Mouse (Mus musculus) frontal cortex, postnatal 25 days (tissue): ENCODE results near the gene Mcrip2.
A peak's percentile ranks its signal among the peaks of the same experiment; 100 is the strongest.

ENCODE experiments used
- DNase-seq, 2 experiments: peaks; one replicate each; pipeline ENCODE4 v3.0.0; 2022; ENCODE audit warnings: low spot score in 2 of 2

The Mcrip2 gene

DNA sequence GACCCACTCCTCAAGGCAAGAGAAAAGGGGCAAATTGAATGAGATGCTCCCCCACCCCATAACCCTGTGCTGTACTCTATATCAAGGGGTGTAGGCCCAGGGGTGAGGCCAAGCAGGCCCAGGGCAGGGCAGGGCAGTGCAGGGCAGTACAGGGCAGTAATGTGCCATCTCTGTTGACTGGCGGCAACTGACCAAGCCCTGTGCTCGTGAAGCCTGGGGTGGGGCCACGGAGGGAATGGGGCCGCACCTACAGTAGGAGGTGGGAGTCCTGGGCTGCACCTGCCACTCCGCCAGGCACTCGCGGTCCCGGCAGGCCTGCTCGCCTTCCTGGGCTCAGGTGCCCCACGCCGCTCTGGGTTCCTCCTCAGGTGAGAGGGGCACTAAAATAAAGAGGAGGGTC, 3.3 kb downstream of the Mcrip2 start:
- no peak for DNase-seq

- DNase-seq, result no peak
These were observed 4.3 kb downstream of the Mcrip2 start for GRCm38 (mm10) chr17:25864311-25864710.

GRCm38 (mm10) chr17:25863681-25864080, 4.9 kb downstream of the Mcrip2 start:
- no peak for DNase-seq

DNA sequence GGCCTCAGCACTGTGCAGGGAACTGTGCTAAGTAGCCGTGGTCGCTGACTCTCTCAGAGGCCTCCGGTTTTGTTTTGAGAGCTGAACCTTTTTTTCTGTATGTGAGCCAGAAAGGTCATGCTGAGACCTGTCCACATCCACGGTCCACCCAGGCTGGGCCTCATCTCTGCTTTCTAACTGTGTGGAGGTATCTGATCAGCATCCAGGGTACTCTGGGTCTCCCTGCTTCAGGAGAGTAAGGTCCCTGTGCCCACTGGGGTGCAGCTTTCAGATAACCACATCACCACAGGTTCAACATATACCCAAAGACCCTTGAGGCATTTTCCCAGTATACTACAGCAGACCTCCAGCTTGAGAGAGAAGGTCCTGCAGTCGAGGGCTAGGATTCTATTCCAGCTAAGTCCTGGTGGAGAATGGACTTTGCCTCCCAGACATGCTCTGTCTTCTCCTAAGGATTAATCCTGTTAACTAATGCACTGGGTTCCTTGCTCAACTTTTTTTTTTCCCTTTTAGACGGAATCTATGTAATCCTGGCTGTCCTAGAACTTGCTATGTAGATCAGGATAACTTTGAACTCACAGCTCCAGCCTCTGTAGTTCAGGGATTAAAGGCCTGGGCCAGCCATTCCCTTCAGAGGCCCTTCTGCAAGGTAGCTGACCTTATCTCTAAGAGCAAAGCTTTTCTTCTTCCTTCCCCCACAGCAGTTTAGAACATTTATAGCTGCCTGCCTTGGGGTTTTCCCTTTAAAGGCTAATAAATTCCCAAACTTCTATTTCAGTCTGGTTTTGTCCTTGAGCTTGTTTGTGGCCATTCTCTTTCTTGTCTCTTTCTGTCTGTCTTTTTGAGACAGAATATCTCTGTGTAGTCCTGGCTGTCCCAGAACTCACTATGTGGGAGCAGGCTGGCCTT, 6.6 kb downstream of the Mcrip2 start:
- no peak for DNase-seq

DNA sequence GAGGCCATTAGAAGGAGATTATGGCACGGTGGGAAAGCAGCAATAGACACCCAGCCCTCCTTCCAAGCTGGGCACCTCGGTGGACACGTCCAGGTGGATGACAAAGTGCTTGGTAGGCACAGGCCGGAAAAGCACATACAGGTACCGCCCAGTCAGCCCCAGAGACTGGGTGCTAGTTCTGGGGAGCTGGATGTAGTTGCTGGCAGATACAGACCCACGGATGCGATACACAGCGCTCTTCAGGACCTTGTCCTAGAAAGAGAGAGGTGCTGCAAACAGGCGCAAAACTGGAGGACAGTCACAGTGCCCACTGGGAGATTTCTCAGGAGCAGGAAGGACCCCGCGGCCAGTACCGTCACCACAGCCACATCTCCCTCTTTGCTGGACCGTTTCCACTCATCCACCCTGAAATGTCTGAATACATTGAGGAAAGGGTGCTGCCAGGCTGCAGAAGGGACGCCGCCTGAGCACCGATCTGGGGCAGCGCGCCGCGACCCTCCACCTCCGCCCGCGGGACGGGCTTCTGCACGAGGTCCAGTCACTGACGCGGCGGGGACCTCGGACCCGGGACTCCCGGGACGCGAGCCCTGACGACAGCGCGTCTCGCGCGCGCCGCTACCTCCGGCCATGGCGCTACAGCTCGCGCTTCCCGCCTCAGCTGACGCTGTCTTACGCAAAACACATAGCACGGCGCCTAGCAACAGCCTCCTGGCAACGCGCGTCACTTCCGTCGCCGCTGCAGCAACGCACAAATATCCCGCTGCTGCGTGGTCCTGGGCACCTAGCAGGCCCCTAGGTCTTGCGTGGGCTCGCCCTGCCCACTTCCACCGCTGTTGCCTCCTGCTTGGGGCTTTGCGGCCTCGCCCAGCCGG, 7.5 kb downstream of the Mcrip2 start, which contains the start of gene Wdr90:
Gene Wdr90 (minus strand): TSS at position 670 of the 872 bp plus-strand sequence.
- DNase-seq, result peak; percentile 81 to 86

GRCm38 (mm10) chr17:25860229-25860628, 8.3 kb downstream of the Mcrip2 start:
- no peak for DNase-seq

DNA sequence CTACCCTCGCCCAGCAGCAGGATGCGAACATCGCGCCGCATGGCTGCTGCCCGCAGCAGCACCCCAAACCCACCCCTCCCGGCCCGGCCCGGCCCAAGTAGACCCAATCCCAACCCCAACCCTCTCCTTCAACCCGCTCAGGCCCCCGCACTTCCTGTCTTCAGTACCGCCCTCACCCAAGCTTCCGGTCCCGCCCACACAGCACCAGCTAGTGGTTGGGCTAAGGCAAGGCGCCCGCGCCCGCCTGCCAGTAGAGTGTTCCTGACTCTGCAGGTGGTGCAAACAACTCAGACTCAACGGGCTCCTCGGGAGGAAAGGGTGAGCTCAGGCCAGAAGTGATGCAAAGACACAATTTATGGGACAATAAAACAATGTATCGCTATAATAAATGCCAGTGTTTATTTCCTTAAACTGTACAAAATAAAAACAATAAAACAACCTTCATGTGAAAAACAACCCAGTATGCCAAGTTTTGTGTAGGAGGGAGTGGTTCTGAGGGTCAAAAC, 24.1 kb downstream of the Mcrip2 start, which contains the start of gene Rhot2:
Gene Rhot2 (minus strand): TSS at position 456 of the 506 bp plus-strand sequence.
- peak; percentile 78 to 90 for DNase-seq

- DNase-seq, result no peak
These were observed 24.7 kb downstream of the Mcrip2 start for GRCm38 (mm10) chr17:25843636-25844395.

DNA sequence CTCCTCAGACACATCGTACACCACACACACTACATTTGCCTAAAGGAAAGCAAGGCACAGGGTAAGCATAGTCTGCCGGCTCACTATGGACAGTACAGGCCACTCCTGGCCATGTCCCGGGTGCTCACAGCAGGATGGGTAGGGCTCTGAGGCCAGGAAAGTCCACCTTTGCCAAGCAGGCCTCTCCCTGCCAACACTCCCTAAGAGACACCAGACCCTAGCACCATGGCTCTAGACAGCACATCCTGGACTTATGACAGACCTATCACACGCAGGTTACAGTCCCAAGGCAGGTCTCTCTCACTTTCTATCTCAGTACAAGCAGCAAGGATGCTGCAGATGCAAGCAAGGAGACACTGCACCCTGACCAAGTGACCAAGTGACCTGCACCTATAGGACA, 25.4 kb downstream of the Mcrip2 start:
- DNase-seq, result no peak

DNA sequence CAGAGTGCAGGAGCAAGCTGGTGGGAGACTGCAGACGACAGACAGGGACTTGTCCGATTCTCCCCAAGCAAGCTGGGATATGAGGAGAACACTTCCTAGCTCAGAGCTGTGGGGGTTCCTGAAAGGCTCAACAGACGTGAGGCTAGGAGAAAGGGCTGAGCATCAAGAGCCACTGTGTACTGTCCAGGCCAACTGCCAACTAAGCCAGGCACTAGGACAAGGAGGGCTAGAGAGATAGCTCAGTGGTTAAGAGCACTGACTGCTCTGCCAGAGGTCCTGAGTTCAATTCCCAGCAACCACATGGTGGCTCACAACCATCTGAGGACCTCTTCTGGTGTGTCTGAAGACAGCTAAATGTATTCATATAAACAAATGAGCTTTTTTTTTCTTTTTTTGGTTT, 26.1 kb downstream of the Mcrip2 start:
- DNase-seq, result no peak

DNA sequence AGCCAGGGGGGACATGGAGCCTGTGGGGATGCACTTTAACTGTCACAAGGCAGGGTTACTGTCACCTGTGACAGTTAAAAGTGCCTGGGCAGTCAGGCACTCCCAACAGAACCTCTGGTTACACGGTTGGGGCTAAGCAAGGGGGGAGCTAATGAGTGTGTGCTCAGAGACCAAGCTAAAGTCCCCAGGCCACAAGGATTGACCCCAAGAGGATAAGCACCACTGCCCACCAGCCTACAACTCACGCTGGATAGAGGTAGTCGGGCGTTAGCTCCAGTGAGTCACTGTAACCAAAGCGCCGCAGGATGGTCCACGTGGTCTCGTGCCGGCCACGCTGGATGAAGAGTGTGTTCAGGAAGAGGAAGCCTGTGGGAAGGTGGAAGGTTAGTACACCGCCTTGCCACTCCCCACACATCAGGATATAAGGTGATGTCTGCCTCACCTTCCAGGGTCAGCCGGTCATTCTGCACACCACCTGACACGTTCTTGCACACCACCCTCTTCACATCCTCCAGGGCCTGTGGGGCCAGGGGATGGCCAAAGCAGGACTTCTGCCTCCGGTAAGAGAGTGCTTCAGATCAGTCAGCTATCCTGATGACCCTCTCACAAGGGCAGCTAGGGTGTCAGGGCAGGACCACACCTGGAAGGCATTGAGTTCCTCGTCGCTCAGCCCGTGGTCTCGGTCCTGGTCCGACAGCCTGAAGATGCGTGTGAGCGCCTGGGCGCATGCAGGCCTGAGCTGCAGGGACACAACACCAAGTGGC, 27.3 kb downstream of the Mcrip2 start, which contains the start of gene Gm20683:
Gene Gm20683 (minus strand): TSS at position 647 of the 764 bp plus-strand sequence.
- no peak for DNase-seq

DNA sequence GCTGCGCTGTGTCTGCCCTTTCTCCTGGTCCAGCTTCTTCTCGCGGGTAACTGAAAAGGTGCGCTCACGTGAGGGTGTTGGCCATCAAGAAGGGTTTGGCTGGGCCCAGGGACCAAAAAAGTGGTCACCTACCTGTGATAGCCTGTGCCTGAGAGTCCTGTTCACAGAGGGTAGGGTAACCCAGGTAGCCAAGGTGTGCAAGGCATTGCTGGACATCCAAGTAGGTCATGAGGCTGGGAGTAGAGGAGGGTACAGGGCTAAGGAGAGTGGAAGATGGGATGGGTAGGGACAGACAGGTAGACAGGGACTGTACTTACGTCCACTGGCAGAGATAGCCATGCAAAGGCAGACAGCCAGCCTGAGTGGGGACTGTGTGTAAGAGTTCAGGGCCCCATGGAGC, 28.0 kb downstream of the Mcrip2 start:
- no peak for DNase-seq

DNA sequence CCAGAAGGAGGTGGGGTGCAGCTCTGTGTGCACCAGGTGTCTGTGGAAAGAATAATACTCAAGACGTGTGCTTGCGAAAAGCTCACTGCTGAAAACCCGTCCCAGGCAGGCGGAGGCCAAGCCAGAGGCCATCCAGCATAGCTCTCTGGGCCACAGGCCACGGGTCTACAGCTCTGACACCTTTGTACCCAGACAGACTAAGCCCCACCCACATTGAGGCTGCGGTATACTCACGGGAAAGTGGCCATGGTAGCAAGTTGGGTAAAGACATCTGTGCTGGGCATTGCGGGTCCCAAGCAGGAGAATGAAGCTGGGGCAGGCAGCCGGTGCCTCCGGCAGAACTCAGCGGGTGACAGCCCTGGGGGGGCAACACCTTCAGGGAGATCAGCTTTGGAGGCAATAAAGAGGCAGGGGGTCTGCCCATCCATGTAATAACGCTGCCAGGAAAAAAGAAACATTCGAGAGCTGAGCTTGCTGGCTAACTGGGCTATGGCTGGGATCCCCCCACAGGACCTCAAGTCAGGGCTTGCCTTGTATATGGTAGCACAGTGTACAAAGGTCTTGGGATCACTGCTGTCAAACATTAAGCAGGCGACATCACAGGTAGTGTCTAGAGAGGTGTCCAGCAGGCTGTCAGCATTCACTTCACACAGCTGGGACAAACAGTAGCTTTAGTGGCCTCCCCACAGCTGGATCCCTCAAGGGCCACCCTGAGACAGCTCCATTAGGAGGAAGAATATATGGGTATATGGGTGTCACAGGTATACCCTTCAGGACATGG, 28.9 kb downstream of the Mcrip2 start:
- DNase-seq, result no peak

GRCm38 (mm10) chr17:25838904-25839303, 29.7 kb downstream of the Mcrip2 start:
- no peak for DNase-seq

DNA sequence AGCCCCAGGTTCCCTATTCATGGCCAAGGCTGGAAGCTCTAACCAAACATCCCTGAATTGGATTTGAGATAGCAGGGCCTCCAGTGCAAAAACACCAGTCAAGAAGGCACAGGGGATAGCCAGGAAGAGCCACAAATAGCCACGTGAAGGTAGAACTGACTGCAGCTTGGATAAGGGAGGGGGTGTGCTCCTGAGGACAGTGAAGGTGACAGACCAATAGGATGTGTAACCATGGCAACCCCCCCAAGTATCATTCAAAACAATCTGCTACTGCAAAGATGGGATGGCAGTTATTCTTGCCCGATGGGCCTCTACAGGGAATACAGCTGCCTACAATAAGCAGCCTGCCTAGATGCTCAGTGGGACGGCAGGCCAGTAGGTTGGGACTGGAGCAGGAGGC, 31.0 kb downstream of the Mcrip2 start:
- no peak for DNase-seq

GRCm38 (mm10) chr17:25837076-25837410, 31.5 kb downstream of the Mcrip2 start, which contains the start of gene Rhbdl1:
Gene Rhbdl1, minus strand, starts transcription at chr17:25837295.
- DNase-seq, result peak; percentile 67 to 72

DNA sequence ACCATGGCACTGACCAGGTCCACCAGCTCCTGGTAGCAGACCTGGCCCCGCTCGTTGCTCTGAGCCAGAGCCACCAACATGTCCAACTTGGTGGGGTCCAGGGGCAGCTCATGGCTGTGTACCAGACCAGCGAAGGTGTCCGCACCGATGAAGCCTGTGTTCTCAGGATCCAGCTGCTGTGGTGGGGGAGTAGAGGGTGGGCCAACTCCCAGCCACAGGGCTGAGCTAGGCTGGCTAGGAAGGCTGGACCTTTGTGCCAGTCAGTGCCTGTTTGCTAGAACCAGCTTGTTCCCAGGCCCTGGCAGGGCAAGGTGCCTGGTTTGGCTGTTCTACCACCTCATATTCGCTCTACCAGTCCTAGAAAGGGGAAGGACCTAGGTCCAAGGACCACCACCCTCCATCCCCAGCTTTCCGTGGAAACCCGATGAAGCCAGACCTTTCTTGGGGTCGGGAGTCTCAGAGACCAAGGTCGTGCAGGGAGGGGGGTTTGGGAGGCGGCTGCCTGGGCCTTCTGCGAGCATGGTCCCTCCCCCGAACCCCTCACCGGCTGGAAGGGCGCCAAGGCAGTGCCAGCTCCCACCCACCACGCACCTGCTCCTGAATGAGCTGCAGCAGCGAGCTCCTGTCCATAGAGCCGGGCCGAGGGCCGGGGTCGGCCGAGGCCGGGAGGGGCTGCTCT, 32.0 kb downstream of the Mcrip2 start:
- DNase-seq, result no peak

DNA sequence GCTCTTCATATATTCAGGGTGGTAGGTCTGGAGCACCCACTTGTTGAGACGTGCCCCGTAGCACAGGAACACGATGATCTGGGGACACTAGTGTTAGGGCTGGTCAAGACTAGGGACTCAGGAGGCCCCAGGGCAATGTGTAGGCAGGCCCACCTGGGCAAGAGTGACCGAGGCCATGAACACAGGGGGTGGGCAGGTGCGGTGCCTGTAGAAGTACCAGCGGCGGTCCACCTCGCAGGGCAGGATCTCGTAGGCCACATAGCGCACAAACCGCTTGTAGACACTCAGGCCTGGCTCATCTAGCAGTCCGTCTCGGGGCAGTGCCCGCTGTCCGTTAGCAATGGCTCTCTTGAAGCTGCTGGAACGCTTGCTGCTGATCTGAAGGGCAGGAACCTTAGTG, 32.7 kb downstream of the Mcrip2 start:
- DNase-seq, result no peak

GRCm38 (mm10) chr17:25835301-25835700, 33.3 kb downstream of the Mcrip2 start:
- no peak for DNase-seq
